Mouse (Mus musculus): ENCODE results near the gene Gm10322. TPM values are rescaled to one million over a fixed set of nuclear protein-coding genes. Genes with fewer than 3 reads are reported as not detected.

The Gm10322 gene
- polyA plus RNA-seq, 1 experiment from 2014 or later, result not detected

DNA sequence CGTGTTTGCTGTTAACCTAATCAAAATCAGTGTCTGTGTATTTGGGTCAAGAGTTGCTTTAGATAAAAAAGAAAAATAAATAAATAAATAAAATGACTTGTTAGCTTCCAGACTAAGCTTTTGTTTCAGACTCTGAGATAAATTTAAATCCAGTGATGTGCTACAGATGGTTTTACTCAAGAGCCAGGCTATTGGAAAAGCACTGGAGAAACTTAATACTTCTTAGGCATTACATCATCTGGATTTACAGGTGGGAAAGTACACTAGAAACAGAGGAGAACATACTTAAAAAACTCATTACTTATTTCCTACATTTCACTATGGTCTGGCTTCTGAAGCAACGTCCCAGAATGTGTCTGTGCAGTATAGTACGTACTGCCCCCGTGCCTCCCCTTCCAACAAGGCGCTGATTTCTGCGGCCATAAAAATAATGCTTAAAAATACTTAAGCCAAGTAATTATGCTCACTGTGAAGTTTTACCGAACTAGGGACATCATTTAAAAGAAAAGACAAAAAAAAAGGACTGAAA, 21.8 kb downstream of the Gm10322 start:
- H3K4me1 ChIP-seq (replicated peaks; ENCODE audit: control insufficient read depth, insufficient read depth, low read length), result no peaks in the 10 kb centered on the region
- H3K4me2 ChIP-seq (replicated peaks), result no peak overlapping the region
- no peaks in the 10 kb centered on the region for H3K9me3 ChIP-seq (ENCODE audit: control insufficient read depth, low read length)
- H3K4me3 ChIP-seq (replicated peaks; ENCODE audit: low read length), result no peak overlapping the region
- H3K27me3 ChIP-seq (ENCODE audit: control insufficient read depth, insufficient read depth, low read length), result no peaks in the 10 kb centered on the region
- 87% methylated on average over 7 of the region's 7 CpGs for WGBS
- no peaks in the 10 kb centered on the region for H3K36me3 ChIP-seq (replicated peaks; ENCODE audit: control insufficient read depth, insufficient read depth)
- no peak overlapping the region for H3K9ac ChIP-seq
- DNase-seq (ENCODE audit: low spot score) (no peak), ATAC-seq (ENCODE audit: low FRiP score) (no peak)
- no peak overlapping the region for H3K27ac ChIP-seq

DNA sequence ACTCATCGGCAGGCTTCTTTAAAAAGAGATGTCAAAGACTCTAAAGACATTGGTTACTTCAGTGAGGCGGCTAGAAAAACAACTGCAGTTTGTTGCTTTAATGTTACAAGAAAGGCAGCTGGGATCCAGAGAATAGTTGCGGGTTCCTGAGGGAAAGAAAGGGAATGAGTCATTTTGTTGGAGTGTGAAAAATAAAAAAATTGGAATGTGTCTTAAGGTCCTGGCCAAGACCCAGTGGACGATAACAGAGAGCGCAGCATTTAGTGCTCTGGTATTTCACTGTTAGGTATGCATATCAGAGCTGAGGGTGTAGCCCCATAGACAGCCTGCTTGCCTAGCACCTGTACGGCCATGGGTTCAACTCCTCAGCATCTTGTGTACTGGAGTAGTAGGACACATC, 22.7 kb downstream of the Gm10322 start:
- WGBS, result 86% methylated on average over 6 of the region's 6 CpGs
- no peak for ATAC-seq (ENCODE audit: low FRiP score)
- H3K9ac ChIP-seq, result no peak overlapping the region

DNA sequence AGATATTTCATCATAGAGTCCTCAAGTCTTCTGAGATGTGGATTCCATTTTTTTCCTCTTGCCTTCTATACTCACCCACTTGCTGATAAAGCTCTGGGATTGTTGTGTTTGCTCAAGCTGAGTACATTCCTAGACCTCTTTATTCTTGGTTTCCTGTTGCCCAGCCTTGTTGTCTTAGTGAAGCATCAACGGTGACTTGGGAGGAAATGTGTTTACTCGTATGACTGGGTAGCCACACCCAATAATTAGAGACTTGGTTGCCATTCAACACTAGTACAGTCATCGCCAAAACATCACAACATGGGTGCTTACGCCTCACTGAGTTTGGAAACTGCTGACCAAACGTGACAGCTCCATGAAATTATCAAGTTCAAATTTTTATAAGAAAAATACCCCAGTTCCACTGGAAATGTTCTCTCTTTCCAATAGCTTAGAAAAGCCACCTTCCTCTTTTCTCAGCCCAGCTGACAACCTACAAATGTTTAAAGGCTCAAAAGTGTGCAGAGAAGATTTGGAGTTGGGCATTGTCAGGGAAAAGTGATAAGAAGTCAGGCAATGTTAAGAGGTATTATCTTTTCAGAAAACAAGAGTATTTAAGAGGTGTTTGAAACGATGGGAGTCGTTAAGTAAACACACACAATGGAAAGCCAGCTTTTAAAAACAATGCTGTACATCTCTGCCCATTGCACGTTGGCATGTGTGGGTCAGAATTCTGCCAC, 27.0 kb downstream of the Gm10322 start:
- DNase-seq (ENCODE audit: low spot score) (no peak), ATAC-seq (ENCODE audit: low FRiP score) (no peak)
- H3K9ac ChIP-seq, result no peak overlapping the region
- H3K4me1 ChIP-seq (replicated peaks; ENCODE audit: control insufficient read depth, insufficient read depth, low read length), result no peaks in the 10 kb centered on the region
- no peaks in the 10 kb centered on the region for H3K36me3 ChIP-seq (replicated peaks; ENCODE audit: control insufficient read depth, insufficient read depth)
- H3K27ac ChIP-seq, result no peak overlapping the region
- no peak overlapping the region for H3K4me2 ChIP-seq (replicated peaks)
- no peaks in the 10 kb centered on the region for H3K9me3 ChIP-seq (ENCODE audit: control insufficient read depth, low read length)
- no peaks in the 10 kb centered on the region for H3K27me3 ChIP-seq (ENCODE audit: control insufficient read depth, insufficient read depth, low read length)
- no peak overlapping the region for H3K4me3 ChIP-seq (replicated peaks; ENCODE audit: low read length)
- 84% methylated on average over 8 of the region's 8 CpGs for WGBS

More for the DNA sequence above, 22.7 kb downstream of the Gm10322 start:
- Histone ChIP-seq H3K4me2 (replicated peaks) (no peak overlapping the region), H3K27me3 (ENCODE audit: control insufficient read depth, insufficient read depth, low read length) (no peaks in the 10 kb centered on the region), H3K36me3 (replicated peaks; ENCODE audit: control insufficient read depth, insufficient read depth) (no peaks in the 10 kb centered on the region), H3K9me3 (ENCODE audit: control insufficient read depth, low read length) (no peaks in the 10 kb centered on the region), H3K27ac (no peak overlapping the region), H3K4me1 (replicated peaks; ENCODE audit: control insufficient read depth, insufficient read depth, low read length) (no peaks in the 10 kb centered on the region), H3K4me3 (replicated peaks; ENCODE audit: low read length) (no peak overlapping the region)
- DNase-seq (ENCODE audit: low spot score), result no peak

DNA sequence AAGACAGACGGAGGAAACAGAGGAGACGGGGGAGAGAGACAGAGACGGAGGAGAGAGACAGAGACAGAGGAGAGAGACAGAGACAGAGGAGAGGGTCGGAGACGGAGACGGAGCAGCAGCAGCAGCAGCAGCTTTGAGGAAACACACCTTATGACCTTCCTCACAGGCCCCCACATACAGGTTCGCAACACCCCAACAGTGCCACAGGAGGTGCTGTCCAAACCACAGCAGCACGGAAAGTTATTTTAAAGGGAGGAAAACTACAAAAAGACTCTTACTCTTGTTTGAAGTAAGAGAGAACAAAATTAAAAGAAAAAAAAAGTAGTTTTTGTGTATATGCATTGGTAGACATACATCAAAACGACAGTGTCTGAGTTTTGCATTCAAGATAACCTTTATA, 27.8 kb downstream of the Gm10322 start:
- no peak overlapping the region for H3K4me2 ChIP-seq (replicated peaks)
- H3K9me3 ChIP-seq (ENCODE audit: control insufficient read depth, low read length), result no peaks in the 10 kb centered on the region
- H3K27me3 ChIP-seq (ENCODE audit: control insufficient read depth, insufficient read depth, low read length), result no peaks in the 10 kb centered on the region
- 80% methylated on average over 9 of the region's 9 CpGs for WGBS
- H3K4me1 ChIP-seq (replicated peaks; ENCODE audit: control insufficient read depth, insufficient read depth, low read length), result no peaks in the 10 kb centered on the region
- no peak overlapping the region for H3K4me3 ChIP-seq (replicated peaks; ENCODE audit: low read length)
- no peaks in the 10 kb centered on the region for H3K36me3 ChIP-seq (replicated peaks; ENCODE audit: control insufficient read depth, insufficient read depth)
- no peak for DNase-seq (ENCODE audit: low spot score)
- H3K27ac ChIP-seq, result no peak overlapping the region
- ATAC-seq (ENCODE audit: low FRiP score), result no peak
- H3K9ac ChIP-seq, result no peak overlapping the region

DNA sequence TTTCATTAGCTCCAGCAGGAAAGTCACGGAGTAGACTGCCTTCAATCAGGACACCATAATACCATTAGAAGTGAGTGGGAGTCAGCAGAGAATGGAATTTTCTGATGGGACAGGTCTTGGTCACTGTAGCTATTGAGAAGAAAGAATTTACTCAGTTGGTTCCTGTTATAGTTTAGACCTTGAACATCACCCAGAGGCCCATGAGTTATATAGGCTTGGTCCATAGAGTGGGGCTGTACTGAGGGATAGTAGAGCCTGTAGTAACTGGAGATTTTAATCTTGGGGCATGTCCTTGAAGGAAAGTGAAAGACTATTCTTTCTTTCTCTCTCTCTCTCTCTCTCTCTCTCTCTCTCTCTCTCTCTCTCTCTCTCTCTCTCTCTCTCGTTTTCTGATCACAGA, 28.8 kb downstream of the Gm10322 start:
- H3K4me3 ChIP-seq (replicated peaks; ENCODE audit: low read length), result no peak overlapping the region
- 89% methylated on average over 2 of the region's 2 CpGs for WGBS

DNA sequence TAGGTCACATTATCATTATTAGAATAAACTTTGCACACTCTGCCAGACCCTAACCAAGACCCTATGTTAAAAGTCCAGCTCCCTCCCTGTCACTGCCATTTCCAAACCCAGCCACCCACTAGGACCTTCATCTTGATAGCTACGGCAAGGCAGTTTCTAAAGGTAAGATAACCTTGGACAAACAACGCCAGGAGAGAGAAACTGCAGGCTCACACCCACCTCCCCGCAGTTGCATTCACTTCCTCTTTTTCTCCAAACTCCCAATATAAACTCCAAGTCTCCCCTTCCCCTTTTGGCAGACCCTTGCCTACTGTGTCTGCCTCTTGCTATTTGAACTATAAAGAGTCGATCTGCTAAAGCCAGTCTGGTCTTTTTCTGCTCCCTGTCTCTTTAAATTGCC, 29.3 kb downstream of the Gm10322 start:
- H3K9me3 ChIP-seq (ENCODE audit: control insufficient read depth, low read length), result no peaks in the 10 kb centered on the region
- no peak for DNase-seq (ENCODE audit: low spot score)
- H3K4me2 ChIP-seq (replicated peaks), result no peak overlapping the region
- H3K9ac ChIP-seq, result no peak overlapping the region
- H3K4me3 ChIP-seq (replicated peaks; ENCODE audit: low read length), result no peak overlapping the region
- WGBS, result 85% methylated on average over 4 of the region's 4 CpGs
- no peaks in the 10 kb centered on the region for H3K4me1 ChIP-seq (replicated peaks; ENCODE audit: control insufficient read depth, insufficient read depth, low read length)
- H3K27me3 ChIP-seq (ENCODE audit: control insufficient read depth, insufficient read depth, low read length), result no peaks in the 10 kb centered on the region
- H3K27ac ChIP-seq, result no peak overlapping the region
- no peaks in the 10 kb centered on the region for H3K36me3 ChIP-seq (replicated peaks; ENCODE audit: control insufficient read depth, insufficient read depth)
- ATAC-seq (ENCODE audit: low FRiP score), result no peak

More for the DNA sequence above, 28.8 kb downstream of the Gm10322 start:
- H3K27ac ChIP-seq, result no peak overlapping the region
- no peak for ATAC-seq (ENCODE audit: low FRiP score)
- H3K4me1 ChIP-seq (replicated peaks; ENCODE audit: control insufficient read depth, insufficient read depth, low read length), result no peaks in the 10 kb centered on the region
- H3K9ac ChIP-seq, result no peak overlapping the region
- H3K27me3 ChIP-seq (ENCODE audit: control insufficient read depth, insufficient read depth, low read length), result no peaks in the 10 kb centered on the region
- no peaks in the 10 kb centered on the region for H3K36me3 ChIP-seq (replicated peaks; ENCODE audit: control insufficient read depth, insufficient read depth)
- DNase-seq (ENCODE audit: low spot score), result no peak
- no peaks in the 10 kb centered on the region for H3K9me3 ChIP-seq (ENCODE audit: control insufficient read depth, low read length)
- H3K4me2 ChIP-seq (replicated peaks), result no peak overlapping the region

DNA sequence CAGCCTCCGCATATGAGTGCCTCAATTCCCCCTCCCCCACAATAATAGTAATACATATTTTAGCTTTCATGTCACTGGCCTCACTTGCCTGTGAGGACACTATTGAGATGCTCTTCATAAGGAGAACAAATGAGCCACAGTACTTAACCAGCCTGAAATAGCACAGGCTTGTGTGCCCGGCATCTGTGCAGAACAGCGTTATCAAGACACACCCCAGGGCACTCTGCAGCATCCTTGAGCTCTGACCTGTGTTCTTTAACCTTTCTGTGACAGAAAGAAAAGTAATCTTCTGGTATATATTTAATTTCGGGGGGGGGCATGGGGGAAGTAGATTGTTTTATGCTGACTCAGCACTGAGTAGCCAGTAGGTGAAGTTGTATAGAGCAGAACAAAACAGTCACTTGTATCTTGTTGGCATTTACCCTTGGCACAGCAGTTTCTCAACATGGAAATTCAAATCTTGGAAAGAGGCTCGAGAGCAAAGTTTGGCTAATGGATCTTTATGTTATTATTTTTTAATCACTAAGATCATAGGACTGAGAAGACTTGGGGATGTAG, 31.0 kb downstream of the Gm10322 start:
- DNase-seq (ENCODE audit: low spot score) (no peak), ATAC-seq (ENCODE audit: low FRiP score) (no peak)
- H3K4me3 ChIP-seq (replicated peaks; ENCODE audit: low read length), result no peak overlapping the region
- WGBS, result 90% methylated on average over 5 of the region's 5 CpGs
- no peak overlapping the region for H3K27ac ChIP-seq
- H3K4me2 ChIP-seq (replicated peaks), result no peak overlapping the region
- H3K27me3 ChIP-seq (ENCODE audit: control insufficient read depth, insufficient read depth, low read length), result no peaks in the 10 kb centered on the region
- H3K36me3 ChIP-seq (replicated peaks; ENCODE audit: control insufficient read depth, insufficient read depth), result no peaks in the 10 kb centered on the region
- H3K9ac ChIP-seq, result no peak overlapping the region
- no peaks in the 10 kb centered on the region for H3K9me3 ChIP-seq (ENCODE audit: control insufficient read depth, low read length)
- no peaks in the 10 kb centered on the region for H3K4me1 ChIP-seq (replicated peaks; ENCODE audit: control insufficient read depth, insufficient read depth, low read length)

DNA sequence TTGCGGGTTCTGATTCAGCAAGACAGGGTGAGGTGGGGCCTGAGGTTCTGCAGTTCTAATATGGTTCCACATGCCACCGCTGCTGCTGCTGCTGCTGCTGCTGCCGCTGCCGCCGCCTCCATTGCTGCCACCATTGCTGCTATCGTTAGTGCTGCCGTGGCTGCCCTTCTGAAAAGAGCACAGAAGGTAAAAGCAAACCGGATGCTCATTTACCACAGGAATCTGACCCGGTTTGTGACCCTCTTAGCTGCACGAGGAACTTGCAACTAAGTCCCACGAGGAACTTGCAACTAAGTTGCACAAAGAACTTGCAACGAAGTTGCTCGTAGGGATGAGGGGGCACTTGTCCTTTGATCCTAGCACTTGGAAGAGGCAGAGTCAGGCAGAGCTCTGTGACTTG, 40.9 kb downstream of the Gm10322 start:
- Histone ChIP-seq H3K9ac (no peak overlapping the region), H3K4me3 (replicated peaks; ENCODE audit: low read length) (no peak overlapping the region), H3K4me1 (replicated peaks; ENCODE audit: control insufficient read depth, insufficient read depth, low read length) (no peaks in the 10 kb centered on the region), H3K9me3 (ENCODE audit: control insufficient read depth, low read length) (no peaks in the 10 kb centered on the region; the same call in 1 of the 2 replicates), H3K4me2 (replicated peaks) (no peak overlapping the region), H3K27ac (no peak overlapping the region), H3K27me3 (ENCODE audit: control insufficient read depth, insufficient read depth, low read length) (no peaks in the 10 kb centered on the region), H3K36me3 (replicated peaks; ENCODE audit: control insufficient read depth, insufficient read depth) (no peaks in the 10 kb centered on the region)
- ATAC-seq (ENCODE audit: low FRiP score) (no peak), DNase-seq (ENCODE audit: low spot score) (no peak)
- 80% methylated on average over 13 of the region's 13 CpGs for WGBS

DNA sequence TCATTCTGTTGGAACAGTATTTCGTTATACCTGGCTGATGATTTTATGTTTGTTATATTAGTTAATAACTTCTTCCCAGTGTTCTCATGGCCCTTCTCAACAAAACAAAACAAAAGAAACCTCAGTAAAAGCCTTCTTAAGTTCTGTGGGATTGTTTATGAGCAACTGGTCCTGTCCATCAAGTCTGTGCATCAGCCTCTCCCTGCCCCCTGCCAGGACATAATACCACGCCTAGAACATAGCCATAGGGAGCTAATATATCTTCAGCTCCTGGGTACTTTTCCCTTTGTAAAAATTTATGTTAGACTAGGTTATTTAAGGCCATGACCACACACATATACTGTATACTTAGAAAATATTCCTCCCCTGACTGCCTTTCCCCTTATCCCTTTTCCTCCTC, 48.9 kb downstream of the Gm10322 start:
- no peaks in the 10 kb centered on the region for H3K36me3 ChIP-seq (replicated peaks; ENCODE audit: control insufficient read depth, insufficient read depth)
- no peak for DNase-seq (ENCODE audit: low spot score)
- no peaks in the 10 kb centered on the region; the same call in 1 of the 2 replicates for H3K9me3 ChIP-seq (ENCODE audit: control insufficient read depth, low read length)
- H3K4me3 ChIP-seq (replicated peaks; ENCODE audit: low read length), result no peak overlapping the region
- ATAC-seq (ENCODE audit: low FRiP score), result no peak
- H3K4me2 ChIP-seq (replicated peaks), result no peak overlapping the region
- WGBS, result 78% methylated on average over 2 of the region's 2 CpGs
- H3K4me1 ChIP-seq (replicated peaks; ENCODE audit: control insufficient read depth, insufficient read depth, low read length), result no peaks in the 10 kb centered on the region
- H3K27me3 ChIP-seq (ENCODE audit: control insufficient read depth, insufficient read depth, low read length), result no peaks in the 10 kb centered on the region
- H3K9ac ChIP-seq, result no peak overlapping the region
- H3K27ac ChIP-seq, result no peak overlapping the region
